Mouse (Mus musculus) heart, adult 2 months (tissue): Measurements from ENCODE around the gene Lmbrd2.

Experiments used
- CTCF ChIP-seq: fragments of 200-600 bp; IDR thresholded peaks from 2 replicates; pipeline ENCODE4 v1.8.1; 2022; ENCODE audit warnings: antibody characterized with exemption, mild to moderate bottlenecking, moderate library complexity
- EP300 ChIP-seq: fragments of 200-500 bp; IDR thresholded peaks from 2 replicates; pipeline ENCODE4 v1.6.1; 2011; ENCODE audit warnings: low read depth, low read length, control low read depth; ENCODE audit not compliant: insufficient read depth
- POLR2A ChIP-seq: fragments of 200-500 bp; IDR thresholded peaks from 2 replicates; pipeline ENCODE4 v1.6.1; 2011; ENCODE audit warnings: mild to moderate bottlenecking, low read depth, low read length, control low read depth; ENCODE audit not compliant: insufficient read depth

GRCm38 (mm10) chr15:9155325-9155724 lies 15.0 kb downstream of the Lmbrd2 start, which contains the start of gene Skp2:
- TF ChIP-seq POLR2A: no peak
- no peak for TF ChIP-seq EP300
- no peak for TF ChIP-seq CTCF
